Mouse (Mus musculus) midbrain, embryonic 16.5 days (tissue): ENCODE results near the gene Abca1. TPM values are rescaled to one million over a fixed set of nuclear protein-coding genes. Genes with fewer than 3 reads are reported as not detected.

Experiments used
- ATAC-seq: fragments of 200-750 bp; cut with Nextera tagmentation; 2 replicates; pipeline ENCODE4 v1.8.0; 2017; ENCODE audit warnings: moderate TSS enrichment
- H3K27ac ChIP-seq: fragments of 300-500 bp; sonication (generic); 2 replicates; pipeline ENCODE4 v1.5.1; 2014; ENCODE audit warnings: mild to moderate bottlenecking, low read length, mixed read lengths
- H3K27me3 ChIP-seq: fragments of 300-500 bp; sonication (generic); 2 replicates; pipeline ENCODE4 v1.6.1; 2014; ENCODE audit warnings: low read depth, low read length, mixed read lengths; ENCODE audit not compliant: control insufficient read depth, insufficient read depth
- H3K36me3 ChIP-seq: fragments of 300-500 bp; sonication (generic); 2 replicates; pipeline ENCODE4 v1.6.1; 2014; ENCODE audit warnings: mild to moderate bottlenecking, low read length, moderate library complexity, mixed read lengths; ENCODE audit not compliant: control insufficient read depth, insufficient read depth
- H3K4me1 ChIP-seq: fragments of 300-500 bp; sonication (generic); 2 replicates; pipeline ENCODE4 v1.6.1; 2014; ENCODE audit warnings: mild to moderate bottlenecking, low read length, mixed read lengths; ENCODE audit not compliant: control insufficient read depth, insufficient read depth
- H3K4me2 ChIP-seq: fragments of 300-500 bp; sonication (generic); 2 replicates; pipeline ENCODE4 v1.6.1; 2014; ENCODE audit warnings: mild to moderate bottlenecking, low read length, mixed read lengths
- H3K4me3 ChIP-seq: fragments of 300-500 bp; sonication (generic); 2 replicates; pipeline ENCODE4 v1.5.1; 2014; ENCODE audit warnings: low read depth, mild to moderate bottlenecking, low read length, moderate library complexity, mixed read lengths
- H3K9ac ChIP-seq: fragments of 300-500 bp; sonication (generic); 2 replicates; pipeline ENCODE4 v1.6.1; 2014; ENCODE audit warnings: low read depth, low read length, mixed read lengths
- H3K9me3 ChIP-seq: fragments of 300-500 bp; sonication (generic); replicated peaks from 2 replicates; pipeline ENCODE4 v1.6.1; 2014; ENCODE audit warnings: mild to moderate bottlenecking, low read length, mixed read lengths; ENCODE audit not compliant: control insufficient read depth, poor library complexity, severe bottlenecking
- WGBS: fragments of 180-500 bp; shearing (Covaris S2); extraction: QIAGEN DNeasy Blood & Tissue Kit; methylation state at CpG from one replicate; pipeline ENCODE4 v1.1.7; 2014; 5-methylcytosine and 5-hydroxymethylcytosine counted together
- polyA plus RNA-seq: library from polyadenylated mRNA; unstranded; fragments of >200 nt; fragmentation: Nextera tagmentation; extraction: Ambion mirVana; gene quantifications from 2 replicates; pipeline ENCODE4 v1.2.1, GENCODE M21; 2015

Abca1 gene
- polyA plus RNA-seq, 1 experiment from 2014 or later = 9.9 TPM

GRCm38 (mm10) chr4:53009871-53010270 lies 149.8 kb downstream of the Abca1 start:
- H3K27ac ChIP-seq = no peak overlapping the region
- no peak overlapping the region for H3K4me3 ChIP-seq
- 93% methylated on average over 4 of the region's 4 CpGs for WGBS
- no peaks in the 10 kb centered on the region for H3K9me3 ChIP-seq
- H3K27me3 ChIP-seq = no peaks in the 10 kb centered on the region
- peaks cover 7% of the 10 kb centered on the region; the same call in 1 of the 2 replicates for H3K4me1 ChIP-seq
- no peak for ATAC-seq
- no peak overlapping the region for H3K4me2 ChIP-seq
- peaks cover under 1% of the 10 kb centered on the region; the same call in 1 of the 2 replicates for H3K36me3 ChIP-seq
- no peak overlapping the region for H3K9ac ChIP-seq

- Histone ChIP-seq H3K27me3 (no peaks in the 10 kb centered on the region), H3K9me3 (no peaks in the 10 kb centered on the region), H3K9ac (no peak overlapping the region), H3K4me1 (peaks cover 7% of the 10 kb centered on the region; the same call in 1 of the 2 replicates), H3K4me2 (no peak overlapping the region), H3K36me3 (no peaks in the 10 kb centered on the region), H3K27ac (no peak overlapping the region), H3K4me3 (no peak overlapping the region)
- ATAC-seq = no peak
- 74% methylated on average over 4 of the region's 4 CpGs for WGBS
These were observed 150.5 kb downstream of the Abca1 start for GRCm38 (mm10) chr4:53009183-53009582.

- Histone ChIP-seq H3K27ac (no peak overlapping the region), H3K27me3 (no peaks in the 10 kb centered on the region), H3K4me3 (no peak overlapping the region), H3K4me1 (no peaks in the 10 kb centered on the region), H3K9ac (no peak overlapping the region), H3K4me2 (no peak overlapping the region), H3K9me3 (no peaks in the 10 kb centered on the region), H3K36me3 (no peaks in the 10 kb centered on the region)
- WGBS = 88% methylated on average over 8 of the region's 8 CpGs
- ATAC-seq = no peak
These were observed 159.5 kb downstream of the Abca1 start for GRCm38 (mm10) chr4:53000154-53000553.

GRCm38 (mm10) chr4:52999449-52999848 lies 160.2 kb downstream of the Abca1 start:
- ATAC-seq = no peak
- no peak overlapping the region for H3K9ac ChIP-seq
- no peak overlapping the region for H3K27ac ChIP-seq
- no peaks in the 10 kb centered on the region for H3K36me3 ChIP-seq
- H3K4me2 ChIP-seq = no peak overlapping the region
- no peaks in the 10 kb centered on the region for H3K4me1 ChIP-seq
- no peaks in the 10 kb centered on the region for H3K27me3 ChIP-seq
- H3K4me3 ChIP-seq = no peak overlapping the region
- H3K9me3 ChIP-seq = no peaks in the 10 kb centered on the region
- WGBS = 92% methylated on average over 6 of the region's 6 CpGs

GRCm38 (mm10) chr4:52989248-52989647 lies 170.4 kb downstream of the Abca1 start, which contains the start of gene Nipsnap3a:
Nipsnap3a (plus strand) TSS chr4:52989272.
- peak within 1 kb of the TSS; percentile 37 for H3K4me2 ChIP-seq
- no peaks in the 10 kb centered on the region for H3K36me3 ChIP-seq
- peak within 1 kb of the TSS; percentile 18; the same call in 1 of the 2 replicates for H3K9ac ChIP-seq
- ATAC-seq = peak; percentile 51; the same call in 1 of the 2 replicates
- H3K4me3 ChIP-seq = no peak within 1 kb of the TSS
- H3K27ac ChIP-seq = no peak within 1 kb of the TSS
- WGBS = 33% methylated on average over 12 of the region's 12 CpGs
- H3K27me3 ChIP-seq = no peaks in the 10 kb centered on the region
- H3K9me3 ChIP-seq = no peaks in the 10 kb centered on the region
- H3K4me1 ChIP-seq = no peaks in the 10 kb centered on the region

GRCm38 (mm10) chr4:52986266-52986665 lies 173.4 kb downstream of the Abca1 start:
- WGBS = 85% methylated on average over 2 of the region's 2 CpGs
- no peak for ATAC-seq

GRCm38 (mm10) chr4:52985216-52985615 lies 174.5 kb downstream of the Abca1 start:
- Histone ChIP-seq H3K9me3 (no peaks in the 10 kb centered on the region), H3K27ac (no peak overlapping the region), H3K9ac (no peak overlapping the region), H3K4me3 (no peak overlapping the region), H3K27me3 (no peaks in the 10 kb centered on the region), H3K4me1 (no peaks in the 10 kb centered on the region), H3K4me2 (no peak overlapping the region), H3K36me3 (no peaks in the 10 kb centered on the region)
- ATAC-seq = peak; percentile 60; the same call in 1 of the 2 replicates
- WGBS = 70% methylated on average over 2 of the region's 2 CpGs

More at GRCm38 (mm10) chr4:52986266-52986665, 173.4 kb downstream of the Abca1 start:
- H3K4me1 ChIP-seq = no peaks in the 10 kb centered on the region
- H3K27me3 ChIP-seq = no peaks in the 10 kb centered on the region
- no peak overlapping the region for H3K4me2 ChIP-seq
- no peak overlapping the region for H3K9ac ChIP-seq
- no peaks in the 10 kb centered on the region for H3K9me3 ChIP-seq
- H3K4me3 ChIP-seq = no peak overlapping the region
- H3K27ac ChIP-seq = no peak overlapping the region
- no peaks in the 10 kb centered on the region for H3K36me3 ChIP-seq

Other genes starting within 250 kb of the Abca1 start
- gene Olfr272, start 240.7 kb downstream of the Abca1 start, polyA plus RNA-seq = not detected in 2 replicates
- gene Olfr270, start 195.3 kb downstream of the Abca1 start, polyA plus RNA-seq = not detected in 2 replicates
- gene Nipsnap3a, start 170.6 kb downstream of the Abca1 start, polyA plus RNA-seq = not detected in 2 replicates
- gene Nipsnap3b, start 148.0 kb downstream of the Abca1 start, polyA plus RNA-seq = 186 and 194 TPM in 2 replicates